Mouse (Mus musculus) MEL (cell line): Measurements from ENCODE around the gene Alg2. TPM values are rescaled to one million over a fixed set of nuclear protein-coding genes. Genes with fewer than 3 reads are reported as not detected.

Source experiments
- DNase-seq: peaks from one replicate; pipeline ENCODE4 v3.0.0; 2011; ENCODE audit warnings: low read depth, low spot score
- H3K27ac ChIP-seq: 2 replicates; pipeline ENCODE4 v1.5.1; 2012; ENCODE audit warnings: low read depth, mild to moderate bottlenecking, control low read depth, low read length, moderate library complexity; ENCODE audit not compliant: control insufficient read depth
- H3K27me3 ChIP-seq, 2 experiments: fragments of 150-350 bp in 1 of 2; sonication (generic) in 1 of 2; 2 replicates each; pipeline ENCODE4 v1.6.1; 2012; ENCODE audit warnings: low read length in 2 of 2, mild to moderate bottlenecking in 2 of 2, improper control_type of control experiment in 1 of 2, moderate library complexity in 1 of 2; ENCODE audit not compliant: insufficient read depth in 2 of 2, control insufficient read depth in 1 of 2
- H3K36me3 ChIP-seq, 2 experiments: 2 replicates each; pipeline ENCODE4 v1.6.1; 2012 to 2014; ENCODE audit warnings: low read length in 2 of 2, improper control_type of control experiment in 1 of 2, inconsistent platforms in 1 of 2, mild to moderate bottlenecking in 1 of 2; ENCODE audit not compliant: insufficient read depth in 2 of 2, control insufficient read depth in 1 of 2
- H3K4me1 ChIP-seq, 2 experiments: fragments of 150-350 bp in 1 of 2; sonication (generic) in 1 of 2; 2 replicates each; pipeline ENCODE4 v1.6.1; 2012; ENCODE audit warnings: low read length in 2 of 2, improper control_type of control experiment in 1 of 2, mild to moderate bottlenecking in 1 of 2; ENCODE audit not compliant: insufficient read depth in 2 of 2, control insufficient read depth in 1 of 2
- H3K4me3 ChIP-seq, 2 experiments: fragments of 150-350 bp in 1 of 2; sonication (generic) in 1 of 2; 2 replicates each; pipeline ENCODE4 v1.5.1; 2012; ENCODE audit warnings: low read depth in 2 of 2, low read length in 2 of 2, mild to moderate bottlenecking in 2 of 2, moderate library complexity in 2 of 2, control low read depth in 1 of 2, improper control_type of control experiment in 1 of 2; ENCODE audit not compliant: control insufficient read depth in 1 of 2, insufficient read depth in 1 of 2
- H3K79me2 ChIP-seq: 2 replicates; pipeline ENCODE4 v1.6.1; 2012; ENCODE audit warnings: mild to moderate bottlenecking, low read length, moderate library complexity; ENCODE audit not compliant: control insufficient read depth, poor library complexity, insufficient read depth
- H3K9ac ChIP-seq: 2 replicates; pipeline ENCODE4 v1.6.1; 2012; ENCODE audit warnings: low read depth, mild to moderate bottlenecking, control low read depth, low read length, moderate library complexity; ENCODE audit not compliant: control insufficient read depth, poor library complexity, severe bottlenecking
- H3K9me3 ChIP-seq: fragments of 150-350 bp; sonication (generic); replicated peaks from 2 replicates; pipeline ENCODE4 v1.6.1; 2012; ENCODE audit warnings: mild to moderate bottlenecking, low read length, improper control_type of control experiment, moderate library complexity; ENCODE audit not compliant: insufficient read depth
- CHD1 ChIP-seq: IDR thresholded peaks from 2 replicates; pipeline ENCODE4 v1.6.1; 2012; ENCODE audit warnings: low read depth, mild to moderate bottlenecking, inconsistent platforms, low read length, improper control_type of control experiment
- CHD2 ChIP-seq: IDR thresholded peaks from 2 replicates; pipeline ENCODE4 v1.6.1; 2011; ENCODE audit warnings: low read length, improper control_type of control experiment
- CTCF ChIP-seq, 3 experiments: IDR thresholded peaks in 2 of 3; conservative IDR thresholded peaks in 1 of 3; 2 replicates each; pipeline ENCODE4 v1.5.1; 2011 to 2012; ENCODE audit warnings: low read length in 3 of 3, low read depth in 2 of 3, mild to moderate bottlenecking in 2 of 3, improper control_type of control experiment in 1 of 3, inconsistent platforms in 1 of 3, mixed read lengths in 1 of 3, moderate library complexity in 1 of 3; ENCODE audit not compliant: control insufficient read depth in 1 of 3, insufficient read depth in 1 of 3, poor library complexity in 1 of 3, severe bottlenecking in 1 of 3
- ELF1 ChIP-seq: IDR thresholded peaks from 2 replicates; pipeline ENCODE4 v1.6.1; 2014; ENCODE audit warnings: low read depth, mild to moderate bottlenecking, inconsistent platforms, low read length, improper control_type of control experiment, moderate library complexity
- EP300 ChIP-seq, 2 experiments: IDR thresholded peaks; 2 replicates each; pipeline ENCODE4 v1.6.1; 2011; ENCODE audit warnings: improper control_type of control experiment in 2 of 2, low read length in 2 of 2, low read depth in 1 of 2, mild to moderate bottlenecking in 1 of 2
- ETS1 ChIP-seq: IDR thresholded peaks from 2 replicates; pipeline ENCODE4 v1.6.1; 2012; ENCODE audit warnings: low read depth, mild to moderate bottlenecking, inconsistent platforms, low read length, improper control_type of control experiment, moderate library complexity
- GATA1 ChIP-seq: IDR thresholded peaks from 2 replicates; pipeline ENCODE4 v1.6.1; 2011; ENCODE audit warnings: low read depth, low read length, improper control_type of control experiment
- HCFC1 ChIP-seq: IDR thresholded peaks from 2 replicates; pipeline ENCODE4 v1.6.1; 2012; ENCODE audit warnings: low read depth, mild to moderate bottlenecking, inconsistent platforms, low read length, improper control_type of control experiment, moderate library complexity
- JUND ChIP-seq: IDR thresholded peaks from 2 replicates; pipeline ENCODE4 v1.6.1; 2011; ENCODE audit warnings: low read depth, mild to moderate bottlenecking, improper control_type of control experiment, low read length
- MAFK ChIP-seq: IDR thresholded peaks from 2 replicates; pipeline ENCODE4 v1.6.1; 2011; ENCODE audit warnings: low read depth, mild to moderate bottlenecking, low read length, improper control_type of control experiment, borderline replicate concordance
- MAX ChIP-seq: IDR thresholded peaks from 2 replicates; pipeline ENCODE4 v1.6.1; 2011; ENCODE audit warnings: low read length, improper control_type of control experiment
- MAZ ChIP-seq: IDR thresholded peaks from 2 replicates; pipeline ENCODE4 v1.6.1; 2012; ENCODE audit warnings: low read depth, mild to moderate bottlenecking, inconsistent platforms, low read length, improper control_type of control experiment
- MXI1 ChIP-seq: IDR thresholded peaks from 2 replicates; pipeline ENCODE4 v1.6.1; 2011; ENCODE audit warnings: mild to moderate bottlenecking, low read depth, low read length, improper control_type of control experiment
- MYB ChIP-seq: IDR thresholded peaks from 2 replicates; pipeline ENCODE4 v1.6.1; 2011; ENCODE audit warnings: mild to moderate bottlenecking, low read depth, low read length, improper control_type of control experiment
- NELFE ChIP-seq: IDR thresholded peaks from 2 replicates; pipeline ENCODE4 v1.6.1; 2011; ENCODE audit warnings: low read depth, low read length, improper control_type of control experiment
- NRF1 ChIP-seq: IDR thresholded peaks from 2 replicates; pipeline ENCODE4 v1.6.1; 2014; ENCODE audit warnings: low read depth, mild to moderate bottlenecking, inconsistent platforms, low read length, improper control_type of control experiment, moderate library complexity; ENCODE audit not compliant: poor library complexity, insufficient read depth, severe bottlenecking
- POLR2A ChIP-seq, 2 experiments: IDR thresholded peaks; 2 replicates each; pipeline ENCODE4 v1.6.1; 2011 to 2012; ENCODE audit warnings: low read length in 2 of 2, mild to moderate bottlenecking in 2 of 2, control low read depth in 1 of 2, improper control_type of control experiment in 1 of 2, low read depth in 1 of 2, moderate library complexity in 1 of 2; ENCODE audit not compliant: control insufficient read depth in 1 of 2, insufficient read depth in 1 of 2, poor library complexity in 1 of 2
- RAD21 ChIP-seq: IDR thresholded peaks from 2 replicates; pipeline ENCODE4 v1.6.1; 2011; ENCODE audit warnings: mild to moderate bottlenecking, low read depth, low read length, improper control_type of control experiment
- RCOR1 ChIP-seq: IDR thresholded peaks from 2 replicates; pipeline ENCODE4 v1.6.1; 2012; ENCODE audit warnings: low read depth, mild to moderate bottlenecking, inconsistent platforms, low read length, improper control_type of control experiment
- SMC3 ChIP-seq: IDR thresholded peaks from 2 replicates; pipeline ENCODE4 v1.6.1; 2011; ENCODE audit warnings: low read depth, low read length, improper control_type of control experiment
- USF1 ChIP-seq: IDR thresholded peaks from 2 replicates; pipeline ENCODE4 v1.6.1; 2014; ENCODE audit warnings: low read depth, mild to moderate bottlenecking, inconsistent platforms, low read length, improper control_type of control experiment, moderate library complexity
- USF2 ChIP-seq, 2 experiments: IDR thresholded peaks; 2 replicates each; pipeline ENCODE4 v1.6.1; 2011 to 2012; ENCODE audit warnings: improper control_type of control experiment in 2 of 2, low read length in 2 of 2, borderline replicate concordance in 1 of 2, inconsistent platforms in 1 of 2, low read depth in 1 of 2, mild to moderate bottlenecking in 1 of 2; ENCODE audit not compliant: insufficient read depth in 1 of 2
- ZC3H11A ChIP-seq: IDR thresholded peaks from 2 replicates; pipeline ENCODE4 v1.6.1; 2012; ENCODE audit warnings: low read depth, mild to moderate bottlenecking, inconsistent platforms, low read length, improper control_type of control experiment
- ZKSCAN1 ChIP-seq: IDR thresholded peaks from 2 replicates; pipeline ENCODE4 v1.6.1; 2012; ENCODE audit warnings: low read depth, mild to moderate bottlenecking, inconsistent platforms, low read length, improper control_type of control experiment, moderate library complexity
- ZMIZ1 ChIP-seq: IDR thresholded peaks from 2 replicates; pipeline ENCODE4 v1.6.1; 2012; ENCODE audit warnings: low read depth, mild to moderate bottlenecking, inconsistent platforms, low read length, improper control_type of control experiment, moderate library complexity
- ZNF384 ChIP-seq: IDR thresholded peaks from 2 replicates; pipeline ENCODE4 v1.6.1; 2012; ENCODE audit warnings: low read depth, mild to moderate bottlenecking, inconsistent platforms, low read length, improper control_type of control experiment
- polyA plus RNA-seq, 2 experiments: library from polyadenylated mRNA; stranded (reverse) in 1 of 2; unstranded in 1 of 2; fragments of >175 nt in 1 of 2; fragments of >200 nt in 1 of 2; gene quantifications; 2 replicates each; pipeline versions ENCODE4 v1.2.1 to v1.2.4; 2012; ENCODE audit warnings: low replicate concordance in 2 of 2, low read depth in 1 of 2; ENCODE audit not compliant: insufficient read length in 2 of 2, insufficient read depth in 1 of 2, missing spikeins in 1 of 2
- total RNA-seq: library from RNA; depleted of rRNA; stranded (reverse); fragments of 300-350 nt; gene quantifications from 2 replicates; pipeline ENCODE4 v1.2.3, GENCODE M21; 2012

The Alg2 gene
- total and polyA plus RNA-seq, 3 experiments, result 11.6 to 48.1 (median 31.3) TPM

DNA sequence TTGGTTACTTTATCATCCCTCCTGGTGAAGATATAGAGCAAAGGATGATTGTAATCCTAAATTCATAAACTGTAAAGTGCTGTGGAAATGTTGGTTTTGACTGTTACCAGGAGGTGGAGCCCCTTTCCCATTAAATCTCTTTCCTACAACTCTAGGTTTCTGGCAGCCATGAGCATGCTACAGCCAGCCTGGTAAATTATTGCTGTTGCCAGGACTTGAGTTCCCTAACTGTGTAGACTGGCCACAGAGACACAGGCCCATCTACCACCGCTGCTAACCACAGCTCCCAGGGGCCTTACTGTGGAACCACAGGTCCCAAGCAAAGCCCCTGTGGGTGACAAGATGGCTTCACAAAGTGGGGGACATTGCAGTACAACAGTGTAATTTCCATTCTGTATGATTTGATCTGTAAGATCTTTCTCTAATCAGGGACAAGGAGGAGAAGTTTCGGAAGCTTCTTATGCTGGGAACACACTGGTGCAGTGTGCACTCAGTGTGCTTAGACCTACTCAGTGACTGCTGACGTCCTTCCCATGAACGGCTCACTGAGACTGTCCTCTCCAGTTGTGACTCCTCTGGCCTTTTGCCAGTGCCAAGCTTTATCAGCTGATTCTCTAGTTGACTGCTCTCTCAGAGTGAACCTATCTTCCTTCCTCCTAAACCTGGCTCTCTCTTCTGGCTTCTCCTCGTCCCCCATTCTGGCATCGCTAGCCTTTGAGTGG is 47.9 kb upstream of the Alg2 start:
- no peaks in the 10 kb centered on the region for H3K36me3 ChIP-seq
- no peak overlapping the region for H3K27ac ChIP-seq
- TF ChIP-seq ZNF384 (no peak), MAFK (no peak), RAD21 (peak; percentile 48), CHD1 (no peak), ZC3H11A (0 out of 2 replicates have a peak, but pooled peaks have one; percentile 19), USF2 (IDR thresholded peaks at IDR 0.05; ENCODE audit: borderline replicate concordance in 1 of 2, insufficient read depth in 1 of 2, low read depth in 1 of 2, low read length in 2 of 2) (no peak), MAX (no peak), RCOR1 (no peak), ELF1 (no peak), POLR2A (IDR thresholded peaks at IDR 0.05; ENCODE audit: control insufficient read depth in 1 of 2, insufficient read depth in 1 of 2, low read depth in 1 of 2, low read length in 2 of 2, poor library complexity in 1 of 2) (no peak), CTCF (IDR thresholded peaks at IDR 0.05 in 2 of 3, conservative IDR thresholded peaks at IDR 0.05 in 1 of 3; ENCODE audit: control insufficient read depth in 1 of 3, insufficient read depth in 1 of 3, low read depth in 2 of 3, low read length in 3 of 3, poor library complexity in 1 of 3, severe bottlenecking in 1 of 3) (peak in 2 of 3 experiments; percentile 8 to 37; a peak in 2 of 6 replicates), SMC3 (peak; percentile 34), MAZ (no peak), HCFC1 (no peak), MXI1 (no peak)

DNA sequence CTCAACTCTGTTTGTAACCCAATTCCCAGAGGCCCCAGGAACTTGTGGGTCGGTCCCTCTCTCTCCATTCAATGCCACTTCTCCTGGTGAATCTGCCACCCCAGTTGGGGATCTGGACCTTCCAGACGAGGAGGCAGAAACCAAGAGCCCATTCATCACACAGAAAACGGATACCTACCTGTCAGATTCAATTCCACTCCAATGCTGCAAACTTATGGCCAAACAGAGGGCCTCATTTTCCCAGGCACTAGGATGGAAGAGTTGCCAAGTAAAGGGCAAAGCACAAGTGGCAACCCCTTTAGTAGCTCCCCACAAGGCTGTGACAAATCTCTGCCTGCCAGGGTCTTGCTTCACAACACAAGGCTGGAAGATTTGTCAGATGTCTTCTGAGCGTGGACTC is 45.9 kb upstream of the Alg2 start:
- Histone ChIP-seq H3K9ac (no peak overlapping the region), H3K27ac (no peak overlapping the region), H3K9me3 (no peaks in the 10 kb centered on the region), H3K4me3 (no peak overlapping the region), H3K79me2 (no peaks in the 10 kb centered on the region), H3K4me1 (no peaks in the 10 kb centered on the region), H3K27me3 (peaks cover 10% of the 10 kb centered on the region in 2 experiments), H3K36me3 (no peaks in the 10 kb centered on the region)
- TF ChIP-seq POLR2A (IDR thresholded peaks at IDR 0.05; ENCODE audit: control insufficient read depth in 1 of 2, insufficient read depth in 1 of 2, low read depth in 1 of 2, low read length in 2 of 2, poor library complexity in 1 of 2) (no peak), ZMIZ1 (no peak), RCOR1 (no peak), MAZ (no peak), RAD21 (no peak), MYB (no peak), ZNF384 (no peak), NRF1 (no peak), ETS1 (no peak), MAFK (no peak), CHD2 (no peak), ZKSCAN1 (no peak), GATA1 (no peak), JUND (no peak), EP300 (IDR thresholded peaks at IDR 0.05; ENCODE audit: low read depth in 1 of 2, low read length in 2 of 2) (no peak), NELFE (no peak), HCFC1 (no peak), USF1 (no peak)
- no peak for DNase-seq

More for the DNA sequence above, 47.9 kb upstream of the Alg2 start:
- peak; percentile 14 for DNase-seq
- H3K4me1 ChIP-seq, result no peaks in the 10 kb centered on the region
- no peaks in the 10 kb centered on the region for H3K9me3 ChIP-seq
- no peak overlapping the region for H3K9ac ChIP-seq
- peaks cover 7 to 10% of the 10 kb centered on the region in 2 experiments for H3K27me3 ChIP-seq
- no peak overlapping the region for H3K4me3 ChIP-seq
- no peaks in the 10 kb centered on the region for H3K79me2 ChIP-seq
